Mouse (Mus musculus) midbrain, embryonic 11.5 days (tissue): ENCODE measurements around the gene Zfp967. TPM values are rescaled to one million over a fixed set of nuclear protein-coding genes. Genes with fewer than 3 reads are reported as not detected.
"Not testable (repeated sequence)": the region's sequence is repeated elsewhere in the genome, so short reads cannot be mapped to it uniquely, and the experiment has no call there.

ENCODE experiments used
- ATAC-seq: fragments of 200-750 bp; cut with Nextera tagmentation; 2 replicates; pipeline ENCODE4 v1.8.0; 2017; ENCODE audit warnings: moderate TSS enrichment, moderate library complexity; ENCODE audit not compliant: low FRiP score
- DNase-seq: peaks from one replicate; pipeline ENCODE4 v3.0.0; 2015; ENCODE audit warnings: low spot score; ENCODE audit errors: missing footprints
- H3K27ac ChIP-seq: fragments of 300-500 bp; sonication (generic); 2 replicates; pipeline ENCODE4 v1.5.1; 2014; ENCODE audit warnings: low read depth, low read length
- H3K27me3 ChIP-seq: fragments of 300-500 bp; sonication (generic); 2 replicates; pipeline ENCODE4 v1.6.1; 2014; ENCODE audit warnings: mild to moderate bottlenecking, low read length, moderate library complexity, mixed read lengths; ENCODE audit not compliant: control insufficient read depth, insufficient read depth
- H3K36me3 ChIP-seq: fragments of 300-500 bp; sonication (generic); 2 replicates; pipeline ENCODE4 v1.6.1; 2014; ENCODE audit warnings: mild to moderate bottlenecking, low read length, moderate library complexity, mixed read lengths; ENCODE audit not compliant: control insufficient read depth, insufficient read depth
- H3K4me1 ChIP-seq: fragments of 300-500 bp; sonication (generic); 2 replicates; pipeline ENCODE4 v1.6.1; 2014; ENCODE audit warnings: low read length; ENCODE audit not compliant: control insufficient read depth, insufficient read depth
- H3K4me2 ChIP-seq: fragments of 300-500 bp; sonication (generic); 2 replicates; pipeline ENCODE4 v1.6.1; 2014; ENCODE audit warnings: mild to moderate bottlenecking, moderate library complexity
- H3K4me3 ChIP-seq: fragments of 300-500 bp; sonication (generic); 2 replicates; pipeline ENCODE4 v1.5.1; 2014; ENCODE audit warnings: low read depth, low read length
- H3K9ac ChIP-seq: fragments of 300-500 bp; sonication (generic); 2 replicates; pipeline ENCODE4 v1.6.1; 2014; ENCODE audit warnings: low read length
- H3K9me3 ChIP-seq: fragments of 300-500 bp; sonication (generic); 2 replicates; pipeline ENCODE4 v1.6.1; 2016; ENCODE audit warnings: low read length; ENCODE audit not compliant: control insufficient read depth
- WGBS: fragments of 180-500 bp; shearing (Covaris S2); extraction: QIAGEN DNeasy Blood & Tissue Kit; methylation state at CpG from one replicate; pipeline ENCODE4 v1.1.7; 2014; 5-methylcytosine and 5-hydroxymethylcytosine counted together
- polyA plus RNA-seq: library from polyadenylated mRNA; unstranded; fragments of >200 nt; fragmentation: Nextera tagmentation; extraction: Ambion mirVana; gene quantifications from 2 replicates; pipeline ENCODE4 v1.2.1, GENCODE M21; 2014

The Zfp967 gene
- polyA plus RNA-seq, result not detected in 2 replicates

GRCm38 (mm10) chr2:176520756-176521155 lies at the start of gene Zfp967:
TSS of gene Zfp967 (plus strand) at chr2:176521056.
- not testable (repeated sequence) for H3K27me3 ChIP-seq, H3K9me3 ChIP-seq, H3K4me1 ChIP-seq, H3K4me3 ChIP-seq, H3K27ac ChIP-seq, H3K9ac ChIP-seq, ATAC-seq, H3K36me3 ChIP-seq, H3K4me2 ChIP-seq, DNase-seq
- WGBS, result no CpG with 5 or more reads among the region's 9 CpGs

- H3K4me1 ChIP-seq, H3K27ac ChIP-seq, H3K9ac ChIP-seq, H3K4me3 ChIP-seq, H3K36me3 ChIP-seq, H3K27me3 ChIP-seq, ATAC-seq, H3K4me2 ChIP-seq, DNase-seq, H3K9me3 ChIP-seq: not testable (repeated sequence)
- WGBS, result no CpG with 5 or more reads among the region's 4 CpGs
Observed at GRCm38 (mm10) chr2:176486683-176487082, 34.2 kb upstream of the Zfp967 start, which contains the start of gene Gm14434. TSS of gene Gm14434 (minus strand) at chr2:176486783.

Other genes with a start within 250 kb of the Zfp967 start
- gene Gm11009, start 201.6 kb upstream of the Zfp967 start, polyA plus RNA-seq, result not detected in 2 replicates
- 12.3 and 13.1 TPM in 2 replicates for gene Gm14435, start 97.5 kb upstream of the Zfp967 start, polyA plus RNA-seq
- 5.9 and 9.3 TPM in 2 replicates for gene Gm14434, start 34.3 kb upstream of the Zfp967 start, polyA plus RNA-seq
- 32.5 and 35.0 TPM in 2 replicates for gene Gm14308, start 115.3 kb downstream of the Zfp967 start, polyA plus RNA-seq
- 10.0 and 11.3 TPM in 2 replicates for gene Zfp973, start 149.5 kb downstream of the Zfp967 start, polyA plus RNA-seq
- 38.8 and 39.9 TPM in 2 replicates for gene Gm14305, start 187.3 kb downstream of the Zfp967 start, polyA plus RNA-seq